Mouse (Mus musculus) kidney, postnatal 0 days (tissue): ENCODE data around the gene Nova1. TPM values are rescaled to one million over a fixed set of nuclear protein-coding genes. Genes with fewer than 3 reads are reported as not detected.

Experiments
- ATAC-seq: fragments of 200-750 bp; cut with Nextera tagmentation; replicated peaks from 2 replicates; pipeline ENCODE4 v1.8.0; 2017; ENCODE audit warnings: low read depth, moderate number of reproducible peaks, moderate TSS enrichment, moderate library complexity; ENCODE audit not compliant: low FRiP score
- DNase-seq: peaks from one replicate; pipeline ENCODE4 v3.0.0-alpha.2; 2016; ENCODE audit warnings: low spot score
- H3K27ac ChIP-seq: fragments of 300-500 bp; sonication (generic); 2 replicates; pipeline ENCODE4 v1.5.1; 2014; ENCODE audit warnings: mild to moderate bottlenecking
- H3K27me3 ChIP-seq: fragments of 300-500 bp; sonication (generic); 2 replicates; pipeline ENCODE4 v1.6.1; 2014; ENCODE audit warnings: low read length, mixed read lengths; ENCODE audit not compliant: insufficient read depth
- H3K36me3 ChIP-seq: fragments of 300-500 bp; sonication (generic); 2 replicates; pipeline ENCODE4 v1.6.1; 2014; ENCODE audit warnings: low read length, mixed read lengths; ENCODE audit not compliant: insufficient read depth
- H3K4me1 ChIP-seq: fragments of 300-500 bp; sonication (generic); replicated peaks from 2 replicates; pipeline ENCODE4 v1.6.1; 2014; ENCODE audit warnings: antibody characterized with exemption, low read length, mixed read lengths; ENCODE audit not compliant: insufficient read depth
- H3K4me2 ChIP-seq: fragments of 300-500 bp; sonication (generic); 2 replicates; pipeline ENCODE4 v1.6.1; 2014; ENCODE audit warnings: mild to moderate bottlenecking, low read length, moderate library complexity, mixed read lengths
- H3K4me3 ChIP-seq: fragments of 300-500 bp; sonication (generic); replicated peaks from 2 replicates; pipeline ENCODE4 v1.5.1; 2014; ENCODE audit warnings: low read depth, low read length
- H3K9ac ChIP-seq: fragments of 300-500 bp; sonication (generic); 2 replicates; pipeline ENCODE4 v1.6.1; 2014; ENCODE audit warnings: low read depth, low read length
- H3K9me3 ChIP-seq: fragments of 300-500 bp; sonication (generic); replicated peaks from 2 replicates; pipeline ENCODE4 v1.6.1; 2016; ENCODE audit warnings: low read length, inconsistent platforms, mixed read lengths
- CTCF ChIP-seq: IDR thresholded peaks from 2 replicates; pipeline ENCODE4 v1.5.1; 2016; ENCODE audit warnings: antibody characterized with exemption, low read depth, mild to moderate bottlenecking, moderate library complexity
- WGBS: fragments of 180-500 bp; shearing (Covaris S2); extraction: QIAGEN DNeasy Blood & Tissue Kit; methylation state at CpG from one replicate; pipeline ENCODE4 v1.1.7; 2014; 5-methylcytosine and 5-hydroxymethylcytosine counted together
- polyA plus RNA-seq: library from polyadenylated mRNA; unstranded; fragments of >200 nt; fragmentation: Nextera tagmentation; extraction: Ambion mirVana; gene quantifications from 2 replicates; pipeline ENCODE4 v1.2.1, GENCODE M21; 2015

The Nova1 gene
- polyA plus RNA-seq, 1 experiment from 2014 or later: 0.86 TPM

GRCm38 (mm10) chr12:46814820-46815219 is 3.9 kb downstream of the Nova1 start:
- ATAC-seq: no peak
- H3K27ac ChIP-seq: no peak overlapping the region
- H3K9ac ChIP-seq: no peak overlapping the region

GRCm38 (mm10) chr12:46801311-46801710 is 17.4 kb downstream of the Nova1 start:
- no peak overlapping the region for H3K4me2 ChIP-seq
- DNase-seq: no peak

More at GRCm38 (mm10) chr12:46814820-46815219, 3.9 kb downstream of the Nova1 start:
- 76% methylated on average over 4 of the region's 4 CpGs for WGBS
- Histone ChIP-seq H3K4me2 (no peak overlapping the region), H3K27me3 (peaks cover 6% of the 10 kb centered on the region; the same call in 1 of the 2 replicates), H3K9me3 (no peaks in the 10 kb centered on the region), H3K36me3 (no peaks in the 10 kb centered on the region), H3K4me3 (no peak overlapping the region), H3K4me1 (no peaks in the 10 kb centered on the region)
- DNase-seq: no peak
- TF ChIP-seq CTCF: no peak

GRCm38 (mm10) chr12:46782301-46783280 is 36.1 kb downstream of the Nova1 start:
- no peak overlapping the region for H3K9ac ChIP-seq
- no peaks in the 10 kb centered on the region for H3K36me3 ChIP-seq
- WGBS: 63% methylated on average over 8 of the region's 8 CpGs
- H3K4me2 ChIP-seq: no peak overlapping the region
- no peaks in the 10 kb centered on the region for H3K9me3 ChIP-seq
- no peak overlapping the region for H3K27ac ChIP-seq
- ATAC-seq: no peak
- no peak for DNase-seq
- H3K4me3 ChIP-seq: no peak overlapping the region
- TF ChIP-seq CTCF: no peak
- no peaks in the 10 kb centered on the region for H3K27me3 ChIP-seq
- no peaks in the 10 kb centered on the region for H3K4me1 ChIP-seq

More at GRCm38 (mm10) chr12:46801311-46801710, 17.4 kb downstream of the Nova1 start:
- no peaks in the 10 kb centered on the region for H3K27me3 ChIP-seq
- H3K9me3 ChIP-seq: no peaks in the 10 kb centered on the region
- WGBS: 93% methylated on average over 1 of the region's 1 CpGs
- H3K4me3 ChIP-seq: no peak overlapping the region
- no peaks in the 10 kb centered on the region for H3K4me1 ChIP-seq
- H3K27ac ChIP-seq: no peak overlapping the region
- no peak overlapping the region for H3K9ac ChIP-seq
- no peak for ATAC-seq
- H3K36me3 ChIP-seq: no peaks in the 10 kb centered on the region
- TF ChIP-seq CTCF: no peak

GRCm38 (mm10) chr12:46781481-46781880 is 37.2 kb downstream of the Nova1 start:
- ATAC-seq (no peak), DNase-seq (no peak)
- no peak overlapping the region for H3K27ac ChIP-seq
- TF ChIP-seq CTCF: no peak
- H3K4me3 ChIP-seq: no peak overlapping the region
- H3K4me2 ChIP-seq: no peak overlapping the region
- H3K9me3 ChIP-seq: no peaks in the 10 kb centered on the region
- H3K9ac ChIP-seq: no peak overlapping the region
- no peaks in the 10 kb centered on the region for H3K36me3 ChIP-seq
- no peaks in the 10 kb centered on the region for H3K4me1 ChIP-seq
- no peaks in the 10 kb centered on the region for H3K27me3 ChIP-seq

GRCm38 (mm10) chr12:46780983-46781382 is 37.7 kb downstream of the Nova1 start:
- 54% methylated on average over 2 of the region's 2 CpGs for WGBS

GRCm38 (mm10) chr12:46759450-46759849 is 59.3 kb downstream of the Nova1 start:
- H3K27ac ChIP-seq: no peak overlapping the region
- ATAC-seq: no peak
- no peaks in the 10 kb centered on the region for H3K27me3 ChIP-seq
- DNase-seq: no peak
- H3K9ac ChIP-seq: no peak overlapping the region
- H3K36me3 ChIP-seq: no peaks in the 10 kb centered on the region
- no peaks in the 10 kb centered on the region for H3K9me3 ChIP-seq
- H3K4me1 ChIP-seq: no peaks in the 10 kb centered on the region
- TF ChIP-seq CTCF: no peak
- 71% methylated on average over 7 of the region's 7 CpGs for WGBS
- H3K4me2 ChIP-seq: no peak overlapping the region
- H3K4me3 ChIP-seq: no peak overlapping the region

More at GRCm38 (mm10) chr12:46780983-46781382, 37.7 kb downstream of the Nova1 start:
- ATAC-seq: no peak
- no peak for DNase-seq
- no peak for TF ChIP-seq CTCF
- H3K4me3 ChIP-seq: no peak overlapping the region
- no peaks in the 10 kb centered on the region for H3K36me3 ChIP-seq
- H3K9me3 ChIP-seq: no peaks in the 10 kb centered on the region
- H3K27ac ChIP-seq: no peak overlapping the region
- no peaks in the 10 kb centered on the region for H3K4me1 ChIP-seq
- H3K4me2 ChIP-seq: no peak overlapping the region
- no peaks in the 10 kb centered on the region for H3K27me3 ChIP-seq
- H3K9ac ChIP-seq: no peak overlapping the region
